Mouse (Mus musculus): ENCODE data around the gene Inppl1. TPM values are rescaled to one million over a fixed set of nuclear protein-coding genes. Genes with fewer than 3 reads are reported as not detected.

Inppl1 gene
- total RNA-seq, 2 experiments from 2014 or later, result 0.58 to 1.4 TPM

- ATAC-seq (replicated peaks; ENCODE audit: low FRiP score, poor library complexity, severe bottlenecking), result no peak
Observed at GRCm38 (mm10) chr7:101777053-101777452, 61.0 kb downstream of the Inppl1 start.

DNA sequence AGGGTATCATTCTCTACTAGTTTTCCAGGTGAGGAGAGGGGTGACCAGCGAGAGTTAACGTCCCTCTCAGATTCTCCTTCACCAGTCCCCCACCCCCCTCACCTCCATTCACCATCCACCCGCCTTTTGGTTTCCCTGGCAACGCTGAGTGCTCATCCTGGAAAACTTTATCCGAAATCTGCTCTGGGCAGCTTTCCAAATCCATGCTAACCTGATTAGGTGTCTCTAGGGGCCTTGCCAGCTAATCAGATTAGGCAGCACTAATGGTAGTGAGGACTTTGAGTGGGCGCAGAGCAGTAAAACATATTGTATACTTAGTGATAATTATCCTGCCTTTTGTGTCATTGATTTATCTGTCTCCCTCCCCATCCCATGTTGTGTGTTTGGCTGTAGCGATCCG, 65.3 kb downstream of the Inppl1 start:
- ATAC-seq (replicated peaks; ENCODE audit: low FRiP score, poor library complexity, severe bottlenecking), result no peak

Other genes starting within 250 kb of the Inppl1 start
- 0.38 and 0.42 TPM in 2 replicates for gene Clpb, start 174.6 kb downstream of the Inppl1 start, total RNA-seq (2015; ENCODE audit: low replicate concordance)
- 3.8 and 10.5 TPM in 2 replicates for gene Clpb, start 174.6 kb downstream of the Inppl1 start, total RNA-seq (2017; ENCODE audit: low replicate concordance)
- not detected in 2 replicates for gene Phox2a, start 19.9 kb downstream of the Inppl1 start, total RNA-seq (2015; ENCODE audit: low replicate concordance)
- gene Phox2a, start 19.9 kb downstream of the Inppl1 start, total RNA-seq (2017; ENCODE audit: low replicate concordance), result not detected in 2 replicates
- 3.6 TPM in 1 of 2 replicates, not detected in the other for gene Folr2, start 19.0 kb upstream of the Inppl1 start, total RNA-seq (2015; ENCODE audit: low replicate concordance)
- gene Folr2, start 19.0 kb upstream of the Inppl1 start, total RNA-seq (2017; ENCODE audit: low replicate concordance), result not detected in 2 replicates
- 14.2 and 28.4 TPM in 2 replicates for gene Anapc15, start 25.5 kb upstream of the Inppl1 start, total RNA-seq (2015; ENCODE audit: low replicate concordance)
- gene Anapc15, start 25.5 kb upstream of the Inppl1 start, total RNA-seq (2017; ENCODE audit: low replicate concordance), result 18.6 and 19.5 TPM in 2 replicates
- gene Folr1, start 32.6 kb upstream of the Inppl1 start, total RNA-seq (2015; ENCODE audit: low replicate concordance), result not detected in 2 replicates
- gene Folr1, start 32.6 kb upstream of the Inppl1 start, total RNA-seq (2017; ENCODE audit: low replicate concordance), result not detected in 2 replicates
- gene Lamtor1, start 67.7 kb upstream of the Inppl1 start, total RNA-seq (2015; ENCODE audit: low replicate concordance), result 35.0 and 36.6 TPM in 2 replicates
- 26.2 and 28.0 TPM in 2 replicates for gene Lamtor1, start 67.7 kb upstream of the Inppl1 start, total RNA-seq (2017; ENCODE audit: low replicate concordance)
- not detected in 2 replicates for gene Tomt, start 68.1 kb upstream of the Inppl1 start, total RNA-seq (2015; ENCODE audit: low replicate concordance)
- gene Tomt, start 68.1 kb upstream of the Inppl1 start, total RNA-seq (2017; ENCODE audit: low replicate concordance), result 0.56 TPM in 1 of 2 replicates, not detected in the other
- gene Lrrc51, start 95.7 kb upstream of the Inppl1 start, total RNA-seq (2015; ENCODE audit: low replicate concordance), result not detected in 2 replicates
- gene Lrrc51, start 95.7 kb upstream of the Inppl1 start, total RNA-seq (2017; ENCODE audit: low replicate concordance), result not detected in 2 replicates
- gene Numa1, start 95.9 kb upstream of the Inppl1 start, total RNA-seq (2015; ENCODE audit: low replicate concordance), result 22.3 and 42.0 TPM in 2 replicates
- gene Numa1, start 95.9 kb upstream of the Inppl1 start, total RNA-seq (2017; ENCODE audit: low replicate concordance), result 64.5 and 110 TPM in 2 replicates
- 7.7 TPM in 1 of 2 replicates, not detected in the other for gene Il18bp, start 180.5 kb upstream of the Inppl1 start, total RNA-seq (2015; ENCODE audit: low replicate concordance)
- gene Il18bp, start 180.5 kb upstream of the Inppl1 start, total RNA-seq (2017; ENCODE audit: low replicate concordance), result 5.4 and 9.0 TPM in 2 replicates
- 3.8 and 5.8 TPM in 2 replicates for gene Rnf121, start 227.2 kb upstream of the Inppl1 start, total RNA-seq (2015; ENCODE audit: low replicate concordance)
- gene Rnf121, start 227.2 kb upstream of the Inppl1 start, total RNA-seq (2017; ENCODE audit: low replicate concordance), result 2.8 and 6.6 TPM in 2 replicates
- gene Xndc1, start 227.3 kb upstream of the Inppl1 start, total RNA-seq (2015; ENCODE audit: low replicate concordance), result 3.8 and 12.3 TPM in 2 replicates
- gene Xndc1, start 227.3 kb upstream of the Inppl1 start, total RNA-seq (2017; ENCODE audit: low replicate concordance), result 7.3 and 8.6 TPM in 2 replicates
- 1.3 TPM in 1 of 2 replicates, not detected in the other for gene Xntrpc, start 227.5 kb upstream of the Inppl1 start, total RNA-seq (2015; ENCODE audit: low replicate concordance)
- 0.70 and 1.1 TPM in 2 replicates for gene Xntrpc, start 227.5 kb upstream of the Inppl1 start, total RNA-seq (2017; ENCODE audit: low replicate concordance)
- gene Trpc2, start 244.9 kb upstream of the Inppl1 start, total RNA-seq (2015; ENCODE audit: low replicate concordance), result 0.63 TPM in 1 of 2 replicates, not detected in the other
- 0.28 TPM in 1 of 2 replicates, not detected in the other for gene Trpc2, start 244.9 kb upstream of the Inppl1 start, total RNA-seq (2017; ENCODE audit: low replicate concordance)

Measured in erythroblast, adult 5-6 weeks (primary cell).